Mouse (Mus musculus) neural tube, embryonic 11.5 days (tissue): ENCODE data around the gene Eef1g. TPM values are rescaled to one million over a fixed set of nuclear protein-coding genes. Genes with fewer than 3 reads are reported as not detected.

ENCODE experiments used
- ATAC-seq: fragments of 200-750 bp; cut with Nextera tagmentation; 2 replicates; pipeline ENCODE4 v1.8.0; 2017; ENCODE audit warnings: moderate number of reproducible peaks, mild to moderate bottlenecking, moderate TSS enrichment, moderate library complexity; ENCODE audit not compliant: insufficient read depth, low FRiP score, low TSS enrichment
- DNase-seq: peaks from one replicate; pipeline ENCODE4 v3.0.0-alpha.2; 2015; ENCODE audit warnings: low spot score
- H3K27ac ChIP-seq: fragments of 300-500 bp; sonication (generic); 2 replicates; pipeline ENCODE4 v1.5.1; 2014; ENCODE audit warnings: low read depth, mild to moderate bottlenecking, low read length
- H3K27me3 ChIP-seq: fragments of 300-500 bp; sonication (generic); 2 replicates; pipeline ENCODE4 v1.6.1; 2014; ENCODE audit warnings: mild to moderate bottlenecking, low read length, mixed read lengths; ENCODE audit not compliant: control insufficient read depth, insufficient read depth
- H3K36me3 ChIP-seq: fragments of 300-500 bp; sonication (generic); 2 replicates; pipeline ENCODE4 v1.6.1; 2014; ENCODE audit warnings: mild to moderate bottlenecking, low read length, moderate library complexity, mixed read lengths; ENCODE audit not compliant: control insufficient read depth, insufficient read depth
- H3K4me1 ChIP-seq: fragments of 300-500 bp; sonication (generic); 2 replicates; pipeline ENCODE4 v1.6.1; 2014; ENCODE audit warnings: low read length, mixed read lengths; ENCODE audit not compliant: control insufficient read depth, insufficient read depth
- H3K4me2 ChIP-seq: fragments of 300-500 bp; sonication (generic); 2 replicates; pipeline ENCODE4 v1.6.1; 2014; ENCODE audit warnings: low read depth, mild to moderate bottlenecking, moderate library complexity
- H3K4me3 ChIP-seq: fragments of 300-500 bp; sonication (generic); 2 replicates; pipeline ENCODE4 v1.5.1; 2014; ENCODE audit warnings: low read depth, low read length
- H3K9ac ChIP-seq: fragments of 300-500 bp; sonication (generic); 2 replicates; pipeline ENCODE4 v1.6.1; 2014; ENCODE audit warnings: mild to moderate bottlenecking, low read length
- H3K9me3 ChIP-seq: fragments of 300-500 bp; sonication (generic); 2 replicates; pipeline ENCODE4 v1.6.1; 2016; ENCODE audit warnings: low read length; ENCODE audit not compliant: control insufficient read depth
- WGBS: fragments of 180-500 bp; shearing (Covaris S2); extraction: QIAGEN DNeasy Blood & Tissue Kit; methylation state at CpG from one replicate; pipeline ENCODE4 v1.1.7; 2014; 5-methylcytosine and 5-hydroxymethylcytosine counted together
- polyA plus RNA-seq: library from polyadenylated mRNA; unstranded; fragments of >200 nt; fragmentation: Nextera tagmentation; extraction: Ambion mirVana; gene quantifications from 2 replicates; pipeline ENCODE4 v1.2.1, GENCODE M21; 2014

Gene Eef1g
- polyA plus RNA-seq, 1 experiment from 2014 or later = 468 TPM

DNA sequence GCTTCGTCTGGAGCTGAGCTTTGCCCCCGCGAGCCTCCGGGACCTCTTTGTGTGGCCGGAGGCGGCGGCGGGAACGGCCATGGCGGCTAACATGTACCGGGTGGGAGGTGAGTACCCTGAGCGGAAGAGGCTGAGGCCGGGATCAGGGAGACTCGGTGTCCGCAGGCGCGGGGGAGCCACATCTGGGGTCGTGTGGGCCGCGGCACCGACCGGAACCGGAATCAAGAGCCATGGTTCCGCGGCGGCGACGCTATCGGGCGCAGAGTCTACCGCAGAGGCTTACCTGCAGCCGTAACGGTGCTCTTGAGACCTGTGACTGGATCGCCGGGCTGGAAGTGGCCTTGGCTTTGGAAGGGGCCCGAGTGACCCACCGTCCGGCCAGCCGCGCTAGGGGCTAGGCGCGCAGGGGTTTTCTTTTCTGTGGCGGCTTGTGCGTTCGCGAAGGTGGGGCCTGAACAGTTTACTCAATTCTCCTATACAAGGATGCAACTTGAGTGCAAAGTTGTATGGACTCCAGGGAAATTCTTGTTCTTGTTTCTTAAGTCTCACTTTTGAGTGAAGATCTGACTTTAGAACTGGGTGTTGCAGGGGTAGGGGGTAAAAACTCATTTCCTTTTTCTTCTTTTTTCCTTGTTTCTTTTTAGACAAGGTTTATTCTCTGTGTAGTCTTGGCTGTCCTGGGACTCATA is 24.4 kb upstream of the Eef1g start:
- ATAC-seq (peak; percentile 61), DNase-seq (no peak)
- Histone ChIP-seq H3K4me1 (peaks cover 9% of the 10 kb centered on the region; the same call in 1 of the 2 replicates), H3K4me3 (peak overlapping the region; percentile 96), H3K27ac (peak overlapping the region; percentile 98), H3K9me3 (no peaks in the 10 kb centered on the region), H3K36me3 (peaks cover 18% of the 10 kb centered on the region), H3K9ac (peak overlapping the region; percentile 99), H3K4me2 (peak overlapping the region; percentile 42), H3K27me3 (no peaks in the 10 kb centered on the region)
- under 1% methylated on average over 46 of the region's 46 CpGs for WGBS

DNA sequence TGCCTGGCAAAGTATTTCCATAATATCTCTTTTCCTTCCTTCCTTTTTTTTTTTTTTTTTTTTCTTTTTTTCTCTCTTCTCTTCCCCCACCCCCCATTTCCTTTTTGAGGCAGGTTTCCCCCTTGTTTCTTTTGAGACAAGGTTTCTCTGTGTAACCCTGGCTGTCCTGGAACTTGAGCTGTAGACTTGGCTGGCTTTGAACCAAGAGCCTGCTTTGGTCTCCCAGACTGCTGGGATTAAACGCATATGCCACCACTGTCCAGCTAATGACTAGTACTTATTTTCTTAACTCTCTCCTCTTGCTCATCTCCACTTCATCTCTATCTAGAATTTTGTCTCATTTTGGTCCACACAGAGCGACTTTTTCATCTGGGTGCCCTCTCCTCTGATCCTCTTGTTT is 23.8 kb upstream of the Eef1g start:
- peaks cover 20% of the 10 kb centered on the region for H3K36me3 ChIP-seq
- no peak for ATAC-seq

DNA sequence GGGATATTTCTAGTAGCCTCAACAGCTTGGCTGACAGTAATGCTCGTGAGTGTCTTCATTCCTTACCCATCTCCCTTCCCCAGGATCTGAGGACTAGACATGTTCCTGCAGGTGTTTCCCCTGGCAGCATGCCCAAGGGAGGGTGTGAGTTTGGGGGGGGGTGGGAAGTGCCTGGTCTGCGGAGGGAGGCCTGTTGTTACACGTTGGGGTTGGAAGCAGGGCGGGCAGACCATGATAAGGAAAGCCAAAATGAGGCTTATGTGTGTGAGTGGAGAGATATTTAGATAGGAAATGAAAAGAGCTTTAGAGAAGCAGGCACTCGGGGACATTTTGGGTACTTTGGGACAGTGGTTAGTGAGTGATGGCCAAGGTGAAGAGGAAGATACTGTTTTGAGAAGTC is 22.8 kb upstream of the Eef1g start:
- no peak overlapping the region for H3K9ac ChIP-seq
- no peak overlapping the region for H3K27ac ChIP-seq
- peaks cover 28% of the 10 kb centered on the region for H3K36me3 ChIP-seq

More for the DNA sequence above, 23.8 kb upstream of the Eef1g start:
- no peaks in the 10 kb centered on the region for H3K9me3 ChIP-seq
- H3K4me1 ChIP-seq = peaks cover 9% of the 10 kb centered on the region; the same call in 1 of the 2 replicates
- no peak overlapping the region for H3K27ac ChIP-seq
- peak overlapping the region; percentile 96 for H3K4me3 ChIP-seq
- H3K9ac ChIP-seq = peak overlapping the region; percentile 99
- no peak for DNase-seq
- H3K27me3 ChIP-seq = no peaks in the 10 kb centered on the region
- 67% methylated on average over 2 of the region's 2 CpGs for WGBS
- H3K4me2 ChIP-seq = peak overlapping the region; percentile 42

DNA sequence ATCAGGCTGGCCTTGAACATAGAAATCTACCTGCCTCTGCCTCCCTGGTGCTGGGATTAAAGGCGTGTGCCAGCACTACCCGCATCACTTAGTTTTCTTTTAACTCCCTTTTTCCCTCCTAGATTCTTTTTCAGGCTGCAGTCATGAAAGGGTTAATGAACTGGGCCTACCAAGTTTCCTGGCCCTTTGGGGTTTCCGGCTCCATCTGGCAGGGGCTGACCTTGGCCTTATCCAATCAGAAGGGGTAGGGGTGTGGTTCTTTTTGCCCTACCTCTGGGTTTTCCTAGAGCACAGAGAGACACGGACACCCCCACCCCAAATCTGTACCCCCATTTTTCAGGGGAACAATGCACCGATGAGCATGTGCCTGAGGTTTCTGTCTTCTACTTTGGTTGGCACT is 22.1 kb upstream of the Eef1g start:
- peak; percentile 77 for DNase-seq
- Histone ChIP-seq H3K27ac (no peak overlapping the region), H3K4me1 (peaks cover 9% of the 10 kb centered on the region; the same call in 1 of the 2 replicates), H3K27me3 (no peaks in the 10 kb centered on the region), H3K9ac (no peak overlapping the region), H3K36me3 (peaks cover 30% of the 10 kb centered on the region), H3K4me2 (no peak overlapping the region), H3K4me3 (no peak overlapping the region), H3K9me3 (no peaks in the 10 kb centered on the region)
- 59% methylated on average over 5 of the region's 5 CpGs for WGBS
- ATAC-seq = no peak

More for the DNA sequence above, 22.8 kb upstream of the Eef1g start:
- no peak overlapping the region; the same call in 1 of the 2 replicates for H3K4me3 ChIP-seq
- H3K4me1 ChIP-seq = peaks cover 9% of the 10 kb centered on the region; the same call in 1 of the 2 replicates
- no peaks in the 10 kb centered on the region for H3K27me3 ChIP-seq
- WGBS = 82% methylated on average over 5 of the region's 5 CpGs
- ATAC-seq = no peak
- H3K4me2 ChIP-seq = no peak overlapping the region
- DNase-seq = no peak
- H3K9me3 ChIP-seq = no peaks in the 10 kb centered on the region

DNA sequence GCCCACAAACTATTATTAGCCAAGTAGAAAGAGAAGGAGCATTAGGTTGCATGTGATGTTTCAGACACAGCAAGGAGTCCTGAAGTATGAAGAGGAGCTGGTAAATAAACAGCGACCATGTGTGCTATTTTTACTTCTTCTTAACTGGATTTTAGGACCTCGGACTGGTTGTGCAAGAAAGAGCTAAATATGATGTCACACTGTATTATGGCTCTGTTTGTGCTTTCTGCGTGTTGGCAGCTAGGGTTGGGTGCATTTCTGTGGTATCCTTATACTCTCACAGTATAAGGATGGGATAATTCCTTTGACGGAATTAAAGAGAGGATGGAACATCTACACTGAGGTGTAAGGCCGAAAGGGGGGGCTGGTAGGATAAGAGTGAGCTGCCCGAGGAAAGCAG is 21.6 kb upstream of the Eef1g start:
- H3K36me3 ChIP-seq = peaks cover 30% of the 10 kb centered on the region
- no peak overlapping the region for H3K4me2 ChIP-seq
- no peak overlapping the region for H3K27ac ChIP-seq
- H3K4me3 ChIP-seq = no peak overlapping the region
- H3K4me1 ChIP-seq = peaks cover 9% of the 10 kb centered on the region; the same call in 1 of the 2 replicates
- 86% methylated on average over 6 of the region's 6 CpGs for WGBS
- no peak for ATAC-seq
- no peak overlapping the region for H3K9ac ChIP-seq
- H3K9me3 ChIP-seq = no peaks in the 10 kb centered on the region
- DNase-seq = no peak
- no peaks in the 10 kb centered on the region for H3K27me3 ChIP-seq

DNA sequence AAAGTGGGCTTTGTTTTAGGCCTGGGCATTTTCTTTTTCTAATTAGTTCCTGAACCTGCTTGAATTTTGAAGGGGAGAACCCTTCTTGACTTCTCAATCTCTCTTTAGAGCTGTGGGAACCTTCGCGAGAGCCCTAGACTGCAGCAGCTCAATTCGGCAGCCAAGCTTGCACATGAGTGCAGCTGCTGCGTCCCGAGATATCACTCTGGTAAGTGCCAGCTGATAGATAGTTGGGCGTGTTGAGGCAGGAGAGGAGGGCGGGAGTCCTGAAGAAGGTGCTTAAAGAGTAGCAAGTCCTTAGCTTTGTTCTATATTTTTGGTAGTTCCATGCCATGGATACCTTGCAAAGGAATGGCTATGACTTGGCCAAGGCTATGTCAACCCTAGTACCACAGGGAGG is 19.9 kb upstream of the Eef1g start:
- WGBS = 95% methylated on average over 7 of the region's 7 CpGs
- DNase-seq (no peak), ATAC-seq (no peak)
- H3K27me3 ChIP-seq = no peaks in the 10 kb centered on the region
- no peaks in the 10 kb centered on the region for H3K9me3 ChIP-seq
- no peak overlapping the region for H3K4me2 ChIP-seq
- no peak overlapping the region for H3K27ac ChIP-seq
- no peak overlapping the region for H3K9ac ChIP-seq
- peaks cover 36% of the 10 kb centered on the region for H3K36me3 ChIP-seq
- H3K4me3 ChIP-seq = no peak overlapping the region
- peaks cover 6% of the 10 kb centered on the region; the same call in 1 of the 2 replicates for H3K4me1 ChIP-seq

DNA sequence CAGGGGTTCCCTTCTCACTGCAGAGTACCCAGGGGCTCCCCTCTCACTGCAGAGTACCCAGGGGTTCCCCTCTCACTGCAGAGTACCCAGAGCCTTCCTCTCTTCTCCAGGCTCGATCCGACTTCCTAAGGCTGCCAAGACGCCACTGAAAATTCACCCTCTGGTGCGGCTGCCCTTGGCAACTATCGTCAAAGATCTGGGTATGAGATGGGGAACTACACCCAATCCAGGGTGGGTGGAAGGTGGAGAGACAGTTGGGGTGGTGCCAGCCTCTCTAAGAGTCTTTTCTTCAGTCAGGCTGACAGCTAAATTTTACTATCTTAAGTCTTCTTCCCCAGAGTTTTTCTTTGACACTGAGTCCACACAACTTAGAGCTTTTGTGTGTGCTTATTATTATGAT is 16.7 kb upstream of the Eef1g start:
- Histone ChIP-seq H3K4me3 (no peak overlapping the region), H3K9me3 (no peaks in the 10 kb centered on the region), H3K27me3 (no peaks in the 10 kb centered on the region), H3K9ac (no peak overlapping the region), H3K27ac (no peak overlapping the region), H3K36me3 (peaks cover 36% of the 10 kb centered on the region), H3K4me1 (no peaks in the 10 kb centered on the region; the same call in 1 of the 2 replicates), H3K4me2 (no peak overlapping the region)
- WGBS = 91% methylated on average over 5 of the region's 5 CpGs
- DNase-seq (no peak), ATAC-seq (no peak)

DNA sequence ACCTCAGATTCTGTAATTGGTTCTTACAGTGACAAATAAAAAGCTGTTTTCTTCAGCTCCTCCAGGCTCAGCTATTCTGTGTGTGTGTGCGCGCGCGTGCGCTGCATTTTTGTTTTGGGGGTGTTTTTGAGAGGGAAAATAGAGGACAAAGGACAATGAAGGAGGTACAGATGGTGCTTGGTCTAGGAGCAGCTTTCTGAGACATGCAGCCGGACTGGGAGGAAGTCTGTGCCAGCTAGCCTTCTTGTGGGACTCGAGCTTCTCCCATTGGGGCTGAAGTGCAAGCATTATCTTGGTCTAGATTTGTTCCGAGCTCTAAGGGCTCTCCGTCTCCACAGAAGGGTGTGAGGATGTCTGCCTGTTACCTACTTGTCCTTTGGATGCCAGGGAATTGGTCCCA is 14.6 kb upstream of the Eef1g start:
- no peak overlapping the region for H3K4me2 ChIP-seq
- peaks cover 22% of the 10 kb centered on the region for H3K36me3 ChIP-seq
- DNase-seq = no peak
- H3K27me3 ChIP-seq = no peaks in the 10 kb centered on the region
- 90% methylated on average over 9 of the region's 9 CpGs for WGBS
- no peaks in the 10 kb centered on the region for H3K4me1 ChIP-seq
- ATAC-seq = no peak
- H3K27ac ChIP-seq = peak overlapping the region; percentile 72; the same call in 1 of the 2 replicates
- no peak overlapping the region for H3K4me3 ChIP-seq
- no peak overlapping the region; the same call in 1 of the 2 replicates for H3K9ac ChIP-seq
- no peaks in the 10 kb centered on the region for H3K9me3 ChIP-seq
